Mouse (Mus musculus): ENCODE results near the gene Gltp. TPM values are rescaled to one million over a fixed set of nuclear protein-coding genes. Genes with fewer than 3 reads are reported as not detected.

Gene Gltp
- total and polyA plus RNA-seq, 3 experiments = 23.8 to 90.4 (median 25.5) TPM

DNA sequence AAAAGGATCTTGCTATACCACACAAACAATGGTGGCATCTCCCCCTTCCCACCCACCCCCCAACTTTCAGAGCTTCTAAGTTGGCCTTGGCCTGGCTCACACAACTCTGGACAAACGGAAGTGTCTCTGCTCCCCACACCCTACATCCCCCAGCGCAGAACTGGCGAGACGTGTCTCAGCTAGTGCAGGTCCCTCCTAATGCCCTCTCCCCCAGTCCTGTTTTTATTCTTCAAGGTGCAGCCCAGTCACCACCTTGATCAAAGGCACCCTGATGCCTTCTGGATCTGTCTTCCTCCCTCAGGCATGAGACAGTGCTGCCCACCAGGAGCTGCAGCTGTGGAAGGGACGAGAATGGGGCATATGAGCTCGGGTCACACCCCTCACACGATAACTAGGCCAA lies 34.5 kb downstream of the Gltp start:
- Histone ChIP-seq H3K79me2 (replicated peaks; ENCODE audit: control insufficient read depth, extremely low read depth, insufficient read depth, poor library complexity, severe bottlenecking) (no peaks in the 10 kb centered on the region), H3K4me1 (ENCODE audit: control insufficient read depth in 1 of 2, insufficient read depth in 2 of 2) (peaks cover 6 to 33% of the 10 kb centered on the region in 2 experiments)
- dilution Hi-C loops (cut with MboI; ENCODE audit: extremely low pct_ligation_motif_present, extremely low pct_unique_long_range_greater_than_20kb, low sequenced_read_pairs) = no loop called here

DNA sequence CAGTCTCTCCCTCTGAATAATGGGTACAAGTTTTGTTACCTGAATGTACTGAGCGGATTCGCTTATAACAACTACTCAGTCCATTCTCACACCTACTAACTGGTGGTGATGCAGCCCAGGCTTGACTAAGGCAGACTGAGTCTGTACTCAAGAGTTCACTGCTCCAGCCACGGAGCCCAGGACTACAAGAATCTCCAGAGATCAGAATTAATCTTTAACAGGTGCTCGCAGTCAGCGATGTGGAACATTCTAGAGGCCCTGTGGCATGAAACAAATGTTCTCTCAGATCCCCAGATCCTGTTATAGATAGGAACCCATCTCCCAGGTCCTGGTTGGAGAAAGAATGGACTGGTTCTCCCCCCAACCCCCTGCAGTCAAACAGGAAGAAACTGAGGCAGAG lies 35.1 kb downstream of the Gltp start:
- H3K27me3 ChIP-seq (replicated peaks) = no peaks in the 10 kb centered on the region
- H3K36me3 ChIP-seq (replicated peaks in 1 of 2; ENCODE audit: control insufficient read depth in 1 of 2, insufficient read depth in 1 of 2, low read length in 1 of 2) = no peaks in the 10 kb centered on the region
- H3K4me2 ChIP-seq (ENCODE audit: insufficient read depth, low read depth, poor library complexity, severe bottlenecking) = no peak overlapping the region
- no peak overlapping the region for H3K27ac ChIP-seq (ENCODE audit: insufficient read depth, low read depth)
- H3K4me3 ChIP-seq (replicated peaks in 1 of 3; ENCODE audit: low read depth in 2 of 3, low read length in 2 of 3, poor library complexity in 1 of 3) = no peak overlapping the region
- H3K79me2 ChIP-seq (replicated peaks; ENCODE audit: control insufficient read depth, extremely low read depth, insufficient read depth, poor library complexity, severe bottlenecking) = no peaks in the 10 kb centered on the region
- in situ Hi-C loops (cut with MboI; ENCODE audit: low pct_ligation_motif_present, low pct_unique_long_range_greater_than_20kb, low sequenced_read_pairs) (no loop called here), dilution Hi-C loops (cut with MboI; ENCODE audit: extremely low pct_ligation_motif_present, extremely low pct_unique_long_range_greater_than_20kb, low sequenced_read_pairs) (no loop called here)
- H3K9me3 ChIP-seq (replicated peaks; ENCODE audit: low read length) = peaks cover 3% of the 10 kb centered on the region
- no peak for DNase-seq (ENCODE audit: extremely low read depth)
- TF ChIP-seq IRF4 (IDR thresholded peaks at IDR 0.05; ENCODE audit: low read depth, low read length) = no peak
- TF ChIP-seq CTCF (conservative IDR thresholded peaks at IDR 0.05 in 1 of 2, IDR thresholded peaks at IDR 0.05 in 1 of 2; ENCODE audit: low read depth in 2 of 2, low read length in 2 of 2) = no peak
- TF ChIP-seq NELFE (IDR thresholded peaks at IDR 0.05; ENCODE audit: low read depth, low read length) = no peak
- TF ChIP-seq POLR2A (IDR thresholded peaks at IDR 0.05; ENCODE audit: low read depth, low read length) = no peak
- TF ChIP-seq POLR2AphosphoS2 (IDR thresholded peaks at IDR 0.05; ENCODE audit: low read depth, low read length) = no peak
- TF ChIP-seq ZNF384 (IDR thresholded peaks at IDR 0.05; ENCODE audit: low read depth, low read length) = no peak
- no peak for TF ChIP-seq GABPA (IDR thresholded peaks at IDR 0.05; ENCODE audit: insufficient replicate concordance, low read depth, low read length)
- TF ChIP-seq KAT2A (IDR thresholded peaks at IDR 0.05; ENCODE audit: insufficient replicate concordance, low read length) = no peak
- TF ChIP-seq CHD1 (IDR thresholded peaks at IDR 0.05; ENCODE audit: low read depth, low read length) = no peak
- TF ChIP-seq CHD2 (IDR thresholded peaks at IDR 0.05; ENCODE audit: low read length) = no peak
- no peak for TF ChIP-seq RCOR1 (conservative IDR thresholded peaks at IDR 0.05; ENCODE audit: low read depth, low read length)
- no peak for TF ChIP-seq MAFK (IDR thresholded peaks at IDR 0.05; ENCODE audit: insufficient replicate concordance, low read length)
- TF ChIP-seq TBP (conservative IDR thresholded peaks at IDR 0.05; ENCODE audit: low read depth, low read length) = no peak
- TF ChIP-seq MAZ (IDR thresholded peaks at IDR 0.05; ENCODE audit: low read depth, low read length) = no peak
- TF ChIP-seq PAX5 (IDR thresholded peaks at IDR 0.05; ENCODE audit: low read length) = no peak
- no peak for TF ChIP-seq BHLHE40 (IDR thresholded peaks at IDR 0.05; ENCODE audit: low read depth, low read length)
- no peak for TF ChIP-seq SIN3A (IDR thresholded peaks at IDR 0.05; ENCODE audit: low read length)
- H3K9ac ChIP-seq (ENCODE audit: insufficient read depth, low read depth) = no peak overlapping the region
- peaks cover 8 to 33% of the 10 kb centered on the region in 2 experiments for H3K4me1 ChIP-seq (ENCODE audit: control insufficient read depth in 1 of 2, insufficient read depth in 2 of 2)

More for the DNA sequence above, 34.5 kb downstream of the Gltp start:
- in situ Hi-C loops (cut with MboI; ENCODE audit: low pct_ligation_motif_present, low pct_unique_long_range_greater_than_20kb, low sequenced_read_pairs) = no loop called here
- H3K4me2 ChIP-seq (ENCODE audit: insufficient read depth, low read depth, poor library complexity, severe bottlenecking) = no peak overlapping the region
- no peak overlapping the region for H3K9ac ChIP-seq (ENCODE audit: insufficient read depth, low read depth)
- H3K4me3 ChIP-seq (replicated peaks in 1 of 3; ENCODE audit: low read depth in 2 of 3, low read length in 2 of 3, poor library complexity in 1 of 3) = no peak overlapping the region
- TF ChIP-seq CHD2 (IDR thresholded peaks at IDR 0.05; ENCODE audit: low read length) = no peak
- no peak for TF ChIP-seq JUND (conservative IDR thresholded peaks at IDR 0.05; ENCODE audit: low read depth, low read length)
- no peak for TF ChIP-seq NELFE (IDR thresholded peaks at IDR 0.05; ENCODE audit: low read depth, low read length)
- no peak for TF ChIP-seq E2F4 (IDR thresholded peaks at IDR 0.05; ENCODE audit: insufficient replicate concordance, low read depth, low read length)
- TF ChIP-seq UBTF (IDR thresholded peaks at IDR 0.05; ENCODE audit: low read depth, low read length) = no peak
- TF ChIP-seq CHD1 (IDR thresholded peaks at IDR 0.05; ENCODE audit: low read depth, low read length) = no peak
- no peak for TF ChIP-seq USF1 (IDR thresholded peaks at IDR 0.05; ENCODE audit: low read depth, low read length)
- no peak for TF ChIP-seq ZNF384 (IDR thresholded peaks at IDR 0.05; ENCODE audit: low read depth, low read length)
- TF ChIP-seq ELF1 (IDR thresholded peaks at IDR 0.05; ENCODE audit: low read depth, low read length) = no peak
- no peak for TF ChIP-seq RAD21 (IDR thresholded peaks at IDR 0.05; ENCODE audit: low read depth, low read length)
- TF ChIP-seq HCFC1 (IDR thresholded peaks at IDR 0.05; ENCODE audit: low read depth, low read length) = no peak
- TF ChIP-seq MAFK (IDR thresholded peaks at IDR 0.05; ENCODE audit: insufficient replicate concordance, low read length) = no peak
- TF ChIP-seq ZKSCAN1 (IDR thresholded peaks at IDR 0.05; ENCODE audit: borderline replicate concordance, low read depth, low read length) = no peak
- H3K9me3 ChIP-seq (replicated peaks; ENCODE audit: low read length) = peaks cover 3% of the 10 kb centered on the region
- no peaks in the 10 kb centered on the region for H3K36me3 ChIP-seq (replicated peaks in 1 of 2; ENCODE audit: control insufficient read depth in 1 of 2, insufficient read depth in 1 of 2, low read length in 1 of 2)
- no peaks in the 10 kb centered on the region for H3K27me3 ChIP-seq (replicated peaks)
- no peak for DNase-seq (ENCODE audit: extremely low read depth)
- no peak overlapping the region for H3K27ac ChIP-seq (ENCODE audit: insufficient read depth, low read depth)

Data from CH12.LX (cell line).